Mouse (Mus musculus) kidney, adult 2 months (tissue): ENCODE data around the gene Msantd2.

Source experiments
- CTCF ChIP-seq: fragments of 200-500 bp; conservative IDR thresholded peaks from 2 replicates; pipeline ENCODE4 v1.5.1; 2011; ENCODE audit warnings: low read depth, mild to moderate bottlenecking, control low read depth, low read length, moderate library complexity, mixed read lengths; ENCODE audit not compliant: insufficient read depth, insufficient read length
- POLR2A ChIP-seq: fragments of 200-500 bp; IDR thresholded peaks from one replicate; pipeline ENCODE4 v1.6.1; 2011; ENCODE audit warnings: low read depth, low read length, control low read depth

DNA sequence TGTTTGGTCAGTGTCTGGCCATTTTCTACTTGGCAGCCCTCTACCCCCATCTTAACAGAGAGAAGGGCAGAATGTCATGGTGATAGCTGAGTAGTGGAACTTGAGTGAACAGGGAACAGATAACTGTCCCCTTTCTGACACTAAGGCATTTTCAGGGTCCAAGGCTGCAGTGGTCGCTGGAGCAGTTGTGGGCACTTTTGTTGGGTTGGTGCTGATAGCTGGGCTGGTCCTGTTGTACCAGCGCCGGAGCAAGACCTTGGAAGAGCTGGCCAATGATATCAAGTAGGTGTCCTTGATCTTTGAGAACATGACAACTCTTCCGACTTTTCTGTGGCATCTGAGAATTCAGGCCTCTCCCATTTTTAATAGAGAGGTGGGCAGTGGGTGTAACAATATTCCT is 47.7 kb downstream of the Msantd2 start:
- no peak for TF ChIP-seq POLR2A
- no peak for TF ChIP-seq CTCF
